Mouse (Mus musculus) G1E (cell line): ENCODE measurements around the gene Patl1. TPM values are rescaled to one million over a fixed set of nuclear protein-coding genes. Genes with fewer than 3 reads are reported as not detected.
A peak's percentile ranks its signal among the peaks of the same experiment; 100 is the strongest.
"Not testable (repeated sequence)": the region's sequence is repeated elsewhere in the genome, so short reads cannot be mapped to it uniquely, and the experiment has no call there.

Source experiments
- ATAC-seq: 2 replicates; pipeline ENCODE4 v1.8.0; 2016; ENCODE audit warnings: mild to moderate bottlenecking; ENCODE audit not compliant: insufficient number of reproducible peaks, poor library complexity, low FRiP score, severe bottlenecking; ENCODE audit errors: extremely low read depth
- DNase-seq: peaks from one replicate; pipeline ENCODE4 v3.0.0; 2012; ENCODE audit warnings: low spot score
- H3K27me3 ChIP-seq: 2 replicates; pipeline ENCODE4 v1.6.1; 2012; ENCODE audit warnings: mild to moderate bottlenecking, low read length, inconsistent platforms; ENCODE audit not compliant: insufficient read depth
- H3K36me3 ChIP-seq: replicated peaks from 2 replicates; pipeline ENCODE3; 2012; ENCODE audit warnings: mild to moderate bottlenecking, inconsistent platforms
- H3K4me1 ChIP-seq: 2 replicates; pipeline ENCODE4 v1.6.1; 2012; ENCODE audit warnings: low read depth, low read length, inconsistent platforms, mixed read lengths; ENCODE audit not compliant: insufficient read depth
- H3K4me3 ChIP-seq: 2 replicates; pipeline ENCODE4 v1.5.1; 2012; ENCODE audit warnings: low read depth, mild to moderate bottlenecking, inconsistent platforms, low read length, moderate library complexity, mixed read lengths
- H3K9me3 ChIP-seq: replicated peaks from 2 replicates; pipeline ENCODE4 v1.6.1; 2012; ENCODE audit warnings: inconsistent platforms
- CTCF ChIP-seq: IDR thresholded peaks from 2 replicates; pipeline ENCODE4 v1.5.1; 2012; ENCODE audit warnings: low read depth, low read length, inconsistent platforms, mixed read lengths
- GATA1 ChIP-seq: IDR thresholded peaks from 2 replicates; pipeline ENCODE4 v1.6.1; 2012; ENCODE audit warnings: borderline replicate concordance, low read length, inconsistent platforms, mixed read lengths
- GATA2 ChIP-seq: IDR thresholded peaks from 2 replicates; pipeline ENCODE4 v1.6.1; 2012; ENCODE audit warnings: low read depth, low read length, inconsistent platforms, borderline replicate concordance
- POLR2AphosphoS5 ChIP-seq: IDR thresholded peaks from 2 replicates; pipeline ENCODE4 v1.6.1; 2012; ENCODE audit warnings: low read depth, low read length, inconsistent platforms; ENCODE audit not compliant: insufficient replicate concordance
- TAL1 ChIP-seq: conservative IDR thresholded peaks from 2 replicates; pipeline ENCODE4 v1.6.1; 2012; ENCODE audit warnings: low read depth, low read length, inconsistent platforms, mixed read lengths
- polyA plus RNA-seq: library from polyadenylated mRNA; stranded (reverse); fragments of >175 nt; gene quantifications from 2 replicates; pipeline ENCODE4 v1.2.3, GENCODE M21; 2012
- total RNA-seq, 2 experiments: library from RNA; stranded (forward) in 1 of 2; stranded (reverse) in 1 of 2; fragments of 200-1000 nt in 1 of 2; fragments of >200 nt in 1 of 2; fragmentation: Nextera tagmentation in 1 of 2; gene quantifications; 2 replicates each; pipeline ENCODE4 v1.2.3; 2014 to 2017

Gene Patl1
- total and polyA plus RNA-seq, 3 experiments, result 17.7 to 59.4 (median 20.4) TPM

DNA sequence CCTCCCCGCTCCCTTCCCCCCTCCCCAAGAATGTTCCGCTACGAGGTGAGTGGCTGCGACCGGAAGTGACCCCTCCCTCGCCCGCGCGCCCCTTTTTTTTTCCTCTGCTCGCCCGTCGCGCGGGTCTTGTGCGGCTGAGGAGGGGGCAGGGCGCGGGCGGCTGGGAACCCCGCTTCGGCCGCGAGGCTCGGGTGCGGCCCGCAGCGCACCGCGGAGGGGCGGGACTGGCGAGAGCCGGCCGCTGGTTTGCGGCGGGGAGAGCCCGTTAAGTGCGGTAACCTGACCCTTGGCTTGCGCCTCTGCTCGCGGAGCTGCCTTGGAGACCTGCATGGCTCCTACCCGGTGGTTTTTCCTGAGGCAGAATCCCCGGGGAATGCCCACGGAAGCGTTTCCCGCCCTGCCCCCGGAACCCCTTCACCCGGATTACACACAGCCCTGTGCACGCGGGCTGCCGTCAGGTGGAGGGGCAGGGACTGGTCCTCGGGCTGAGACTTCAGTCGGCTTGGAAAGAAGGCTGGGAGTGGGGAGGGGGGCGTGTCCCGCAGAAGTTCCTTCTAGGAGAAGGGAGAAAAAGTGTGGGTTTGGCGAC lies 428 bp downstream of the Patl1 start:
- H3K9me3 ChIP-seq, result no peaks in the 10 kb centered on the region
- no peak for ATAC-seq
- H3K27me3 ChIP-seq, result no peaks in the 10 kb centered on the region
- H3K4me3 ChIP-seq, result peak overlapping the region; percentile 95
- H3K36me3 ChIP-seq, result peaks cover 26% of the 10 kb centered on the region
- H3K4me1 ChIP-seq, result peaks cover 42% of the 10 kb centered on the region
- DNase-seq, result peak; percentile 19
- TF ChIP-seq GATA2 (no peak), TAL1 (no peak), CTCF (no peak), GATA1 (no peak), POLR2AphosphoS5 (no peak)

DNA sequence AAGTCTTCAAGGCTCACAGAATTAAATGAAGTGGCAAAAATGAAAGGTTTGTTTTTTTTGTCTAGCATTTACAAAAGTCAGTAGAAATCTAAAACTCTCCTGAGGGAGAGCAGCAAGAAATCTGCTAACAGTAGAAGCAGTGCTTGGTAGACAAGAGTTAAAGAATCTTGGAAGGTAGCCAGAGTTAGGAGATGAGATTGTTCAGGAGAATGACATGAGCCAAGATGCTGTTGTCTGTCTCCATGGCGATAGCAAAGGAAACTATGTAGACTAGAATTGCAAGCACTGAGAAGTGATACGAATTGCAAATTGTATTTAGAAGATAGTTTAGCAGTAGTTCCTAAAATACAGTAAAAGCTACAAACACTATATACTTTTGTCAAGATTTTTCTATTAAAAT lies 3.6 kb downstream of the Patl1 start:
- DNase-seq, result no peak
- TF ChIP-seq TAL1 (no peak), POLR2AphosphoS5 (no peak), GATA1 (no peak), GATA2 (no peak), CTCF (no peak)
- no peak overlapping the region for H3K4me3 ChIP-seq
- peaks cover 46% of the 10 kb centered on the region for H3K36me3 ChIP-seq
- H3K9me3 ChIP-seq, result no peaks in the 10 kb centered on the region
- H3K27me3 ChIP-seq, result no peaks in the 10 kb centered on the region
- H3K4me1 ChIP-seq, result peaks cover 44% of the 10 kb centered on the region
- ATAC-seq, result no peak

DNA sequence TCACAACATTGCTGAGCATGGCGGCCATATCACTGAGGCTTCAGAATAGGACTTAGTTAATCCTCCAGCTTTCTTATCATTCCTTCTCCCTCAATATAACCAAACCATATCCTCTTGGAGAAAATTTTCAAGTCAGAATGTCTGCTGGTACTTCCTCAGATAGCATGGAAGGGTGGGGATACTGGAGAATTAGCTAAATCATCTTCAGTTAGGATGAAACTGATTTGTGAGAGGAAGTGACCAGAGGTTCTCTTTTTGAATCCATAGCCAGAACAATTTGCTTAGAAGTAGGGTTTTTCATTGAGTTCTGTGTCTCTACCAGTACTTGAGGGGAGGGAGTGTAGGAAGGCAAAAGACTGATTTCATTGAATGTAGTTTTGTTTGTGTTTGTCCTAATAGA lies 9.9 kb downstream of the Patl1 start:
- H3K4me3 ChIP-seq, result no peak overlapping the region
- peaks cover 9% of the 10 kb centered on the region; the same call in 1 of the 2 replicates for H3K4me1 ChIP-seq
- TF ChIP-seq POLR2AphosphoS5 (no peak), GATA2 (no peak), TAL1 (no peak), GATA1 (no peak)
- H3K9me3 ChIP-seq, result no peaks in the 10 kb centered on the region
- peaks cover 71% of the 10 kb centered on the region for H3K36me3 ChIP-seq
- no peaks in the 10 kb centered on the region for H3K27me3 ChIP-seq
- no peak for ATAC-seq
- DNase-seq, result no peak

DNA sequence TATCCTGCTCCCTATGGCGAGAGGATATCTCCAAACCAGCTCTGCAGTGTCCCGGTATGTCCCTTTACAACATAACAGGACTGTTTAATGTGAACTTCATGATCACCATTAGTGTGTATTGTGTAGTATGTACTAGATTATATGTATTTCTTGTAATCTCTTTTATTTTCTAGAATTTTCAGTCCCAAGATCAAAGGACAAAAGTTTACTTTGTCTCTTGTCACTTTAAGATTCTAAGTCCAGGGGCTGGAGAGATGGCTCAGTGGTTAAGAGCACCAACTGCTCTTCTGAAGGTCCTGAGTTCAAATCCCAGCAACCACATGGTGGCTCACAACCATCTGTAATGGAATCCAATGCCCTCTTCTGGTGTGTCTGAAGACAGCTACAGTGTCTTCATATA lies 10.3 kb downstream of the Patl1 start:
- ATAC-seq, H3K27me3 ChIP-seq, DNase-seq, H3K4me3 ChIP-seq, H3K4me1 ChIP-seq, H3K9me3 ChIP-seq: not testable (repeated sequence)
- H3K36me3 ChIP-seq, result peaks cover 68% of the 10 kb centered on the region

DNA sequence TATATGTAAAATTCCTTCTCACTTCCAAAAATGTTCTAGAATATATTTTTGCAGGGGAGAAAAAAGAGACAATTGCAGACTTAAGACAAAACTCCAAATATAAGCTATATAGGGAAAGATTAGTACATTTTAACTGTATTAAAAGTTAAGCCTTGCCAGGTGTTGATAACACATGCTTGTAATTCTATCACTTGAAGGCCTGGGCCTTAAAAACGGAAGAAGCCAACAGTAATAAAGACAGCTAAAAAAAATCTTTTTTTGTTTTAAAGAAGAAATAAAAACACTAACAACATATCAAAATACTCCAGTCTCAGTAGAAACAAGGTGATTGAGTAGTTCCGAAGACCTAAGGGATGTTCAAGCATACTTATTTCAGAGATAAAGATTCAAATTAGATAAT lies 14.2 kb downstream of the Patl1 start:
- Histone ChIP-seq H3K9me3 (no peaks in the 10 kb centered on the region), H3K4me3 (no peak overlapping the region), H3K27me3 (no peaks in the 10 kb centered on the region), H3K36me3 (peaks cover 69% of the 10 kb centered on the region), H3K4me1 (peaks cover 17% of the 10 kb centered on the region; the same call in 1 of the 2 replicates)
- no peak for TF ChIP-seq POLR2AphosphoS5
- no peak for TF ChIP-seq GATA1
- no peak for TF ChIP-seq GATA2
- TF ChIP-seq TAL1, result no peak
- no peak for TF ChIP-seq CTCF
- no peak for ATAC-seq
- DNase-seq, result no peak

DNA sequence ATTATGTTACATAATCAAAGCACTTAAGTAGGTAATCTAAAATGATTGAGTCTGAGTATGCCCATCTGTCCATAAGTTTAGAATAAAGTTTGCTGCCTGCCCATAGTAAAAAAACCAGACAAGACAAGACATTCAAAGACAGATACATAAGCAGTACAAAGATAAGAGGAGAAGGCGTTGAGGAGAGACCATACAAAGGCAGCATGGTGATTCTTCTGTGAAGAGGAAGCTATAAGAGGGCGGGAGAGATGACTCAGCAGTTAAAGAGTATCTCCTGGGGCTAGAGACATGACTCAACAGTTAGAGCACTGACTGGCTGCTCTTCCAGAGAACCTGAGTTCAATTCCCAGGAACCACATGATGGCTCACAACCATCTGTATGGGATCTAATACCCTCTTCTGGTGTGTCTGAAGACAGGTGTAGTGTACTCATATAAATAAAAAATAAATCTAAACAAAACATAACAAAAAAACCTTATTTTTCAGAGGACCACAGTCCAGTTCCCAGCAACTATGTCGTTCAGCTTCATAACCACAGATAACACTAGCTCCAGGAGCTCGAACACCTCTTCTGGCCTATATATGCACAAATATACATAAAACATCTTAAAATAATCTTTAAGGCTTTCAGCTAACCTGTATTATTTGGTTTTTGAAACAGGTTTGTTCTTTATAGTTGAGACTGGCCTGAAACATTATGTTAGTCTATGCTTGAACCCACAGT lies 16.0 kb downstream of the Patl1 start:
- Histone ChIP-seq H3K36me3 (peaks cover 71% of the 10 kb centered on the region), H3K4me1 (peaks cover 17% of the 10 kb centered on the region; the same call in 1 of the 2 replicates), H3K4me3 (no peak overlapping the region), H3K9me3 (no peaks in the 10 kb centered on the region), H3K27me3 (no peaks in the 10 kb centered on the region)
- ATAC-seq, result peak; percentile 95
- TF ChIP-seq POLR2AphosphoS5, result no peak
- TF ChIP-seq TAL1, result peak; percentile 22; the same call in 1 of the 2 replicates
- TF ChIP-seq GATA1, result no peak
- peak; percentile 68 for DNase-seq

DNA sequence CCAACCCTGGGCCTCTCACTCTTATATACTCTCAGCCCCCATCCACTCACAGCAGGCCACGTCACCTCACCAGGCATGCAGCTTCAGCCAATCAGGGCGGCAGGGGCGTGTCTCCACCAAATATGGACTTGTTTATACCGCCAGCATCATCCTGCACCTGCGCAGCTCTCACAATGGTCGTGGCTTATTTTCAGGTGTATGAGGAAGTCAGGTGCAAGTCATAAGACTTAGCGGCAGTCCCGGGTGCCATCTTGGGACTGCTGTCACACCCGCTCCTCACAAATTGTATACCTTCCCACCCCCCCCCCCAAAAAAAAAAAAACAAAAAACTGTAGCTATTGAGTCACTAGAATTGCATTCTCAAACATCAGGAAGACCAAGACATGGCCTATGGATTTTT lies 34.3 kb downstream of the Patl1 start:
- not testable (repeated sequence) for DNase-seq, H3K4me3 ChIP-seq, H3K4me1 ChIP-seq, H3K9me3 ChIP-seq, H3K27me3 ChIP-seq, ATAC-seq
- H3K36me3 ChIP-seq, result peaks cover 46% of the 10 kb centered on the region
